Mouse (Mus musculus) heart, adult 2 months (tissue): Measurements from ENCODE around the gene Gm10277.

ENCODE experiments used
- CTCF ChIP-seq: fragments of 200-600 bp; IDR thresholded peaks from 2 replicates; pipeline ENCODE4 v1.8.1; 2022; ENCODE audit warnings: antibody characterized with exemption, mild to moderate bottlenecking, moderate library complexity
- POLR2A ChIP-seq: fragments of 200-500 bp; IDR thresholded peaks from 2 replicates; pipeline ENCODE4 v1.6.1; 2011; ENCODE audit warnings: mild to moderate bottlenecking, low read depth, low read length, control low read depth; ENCODE audit not compliant: insufficient read depth

- TF ChIP-seq CTCF (no peak), POLR2A (no peak)
These were observed 41.7 kb upstream of the Gm10277 start for GRCm38 (mm10) chr11:77829043-77829841.
